Mouse (Mus musculus): Measurements from ENCODE around the gene Atf7.

GRCm38 (mm10) chr15:102519211-102520141, 105.8 kb downstream of the Atf7 start:
- no peak for TF ChIP-seq HCFC1 (IDR thresholded peaks at IDR 0.05; ENCODE audit: borderline replicate concordance, insufficient read depth, low read length)
- no peak for TF ChIP-seq ZC3H11A (IDR thresholded peaks at IDR 0.05; ENCODE audit: borderline replicate concordance, low read depth, low read length)
- no peak for TF ChIP-seq CHD2 (IDR thresholded peaks at IDR 0.05; ENCODE audit: low read depth, low read length)
- no peak for TF ChIP-seq MAFK (IDR thresholded peaks at IDR 0.05; ENCODE audit: insufficient read depth, low read depth, low read length)

Data from ES-E14 (cell line).